Mouse (Mus musculus) C3H10T1/2 (cell line): ENCODE measurements around the gene Lta. TPM values are rescaled to one million over a fixed set of nuclear protein-coding genes. Genes with fewer than 3 reads are reported as not detected.

ENCODE experiments used
- polyA plus RNA-seq, 2 experiments: library from polyadenylated mRNA; unstranded; fragments of >200 nt; fragmentation: generic; extraction: Trizol; gene quantifications; one replicate each; pipeline ENCODE4 v1.2.1; 2012; ENCODE audit warnings: missing spikeins in 2 of 2

Lta gene
- under 1 TPM; 0.12 to 0.13 TPM for polyA plus RNA-seq

DNA sequence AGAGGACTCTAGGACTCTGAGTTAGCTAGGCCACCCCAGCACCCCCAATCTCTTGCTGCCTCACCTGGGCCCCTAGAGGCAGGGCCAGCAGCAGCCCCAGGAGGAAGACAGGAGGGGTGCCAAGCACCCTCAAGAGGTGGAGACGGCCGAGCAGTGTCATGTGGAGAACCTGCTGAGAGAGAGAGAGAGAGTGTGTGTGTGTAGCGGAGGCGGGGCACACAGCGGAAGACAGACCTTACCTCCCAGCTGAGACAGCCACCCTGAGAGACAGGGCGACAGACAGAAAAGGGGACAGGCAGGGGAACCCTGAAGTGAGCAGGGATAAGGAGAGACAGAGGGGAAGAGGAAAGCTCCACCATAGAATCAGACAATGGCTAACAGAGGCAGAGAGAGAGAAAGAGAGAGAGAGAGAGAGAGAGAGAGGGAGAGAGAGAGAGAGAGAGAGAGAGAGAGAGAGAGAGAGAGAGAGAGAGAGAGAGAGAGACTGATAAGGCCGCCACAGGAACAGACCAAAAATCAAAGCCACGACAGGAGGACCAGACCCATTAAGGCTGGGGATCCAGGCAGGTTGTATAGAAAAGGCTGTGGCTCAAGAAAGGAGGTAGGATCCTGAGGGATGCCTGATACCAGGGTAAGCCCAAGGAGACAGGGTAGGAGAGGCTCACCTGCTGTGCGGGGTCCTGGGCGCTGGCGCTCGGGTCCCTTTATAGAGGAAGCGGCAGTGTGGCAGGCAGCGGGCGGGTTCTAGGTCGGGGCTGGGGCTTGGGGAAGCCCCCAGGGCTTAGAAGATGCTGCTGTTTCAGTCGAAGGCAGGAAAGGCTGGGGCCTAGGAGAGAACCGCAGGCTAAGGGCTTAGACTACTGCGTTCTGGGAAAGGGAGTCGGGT, at the start of gene Lta:
Gene Lta (minus strand): TSS at position 858 of the 886 bp plus-strand sequence.

DNA sequence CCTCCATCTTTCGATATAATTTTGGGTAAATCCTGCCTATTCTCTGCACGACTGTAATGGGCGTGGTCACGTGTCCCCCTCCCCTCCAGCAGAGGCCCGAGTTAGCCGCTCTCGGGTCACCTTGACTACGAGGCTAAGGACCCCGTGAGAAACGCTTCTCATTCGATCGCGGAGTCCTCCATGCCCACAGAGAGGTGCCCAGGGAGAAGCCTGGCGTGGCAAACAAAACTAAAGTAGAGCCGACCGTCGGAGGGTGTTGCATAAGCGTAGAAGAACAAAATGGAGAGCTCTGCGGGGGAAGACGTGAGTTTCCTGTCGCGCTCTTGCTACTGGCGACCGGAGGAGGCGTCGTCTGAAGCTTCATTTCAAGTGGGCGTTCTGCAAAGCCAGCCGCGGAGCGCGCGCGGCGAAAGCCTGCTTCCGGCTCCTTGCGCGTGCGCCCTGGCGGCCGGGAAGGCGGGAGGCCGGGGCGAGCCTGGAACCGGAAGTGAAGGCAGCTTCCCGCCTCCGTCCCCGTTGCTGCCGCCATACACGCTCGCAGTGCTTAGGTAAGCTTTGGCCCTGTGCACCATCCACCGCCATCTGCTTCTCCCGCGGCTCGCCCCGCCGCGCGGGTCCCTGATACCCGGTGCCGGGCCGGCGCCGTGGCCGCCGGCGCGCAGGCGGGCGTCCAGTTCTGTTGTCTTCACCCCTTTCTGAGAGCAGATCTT, 36.3 kb upstream of the Lta start, which contains the start of gene Ddx39b:
Gene Ddx39b (plus strand): TSS at position 442 of the 710 bp plus-strand sequence.

DNA sequence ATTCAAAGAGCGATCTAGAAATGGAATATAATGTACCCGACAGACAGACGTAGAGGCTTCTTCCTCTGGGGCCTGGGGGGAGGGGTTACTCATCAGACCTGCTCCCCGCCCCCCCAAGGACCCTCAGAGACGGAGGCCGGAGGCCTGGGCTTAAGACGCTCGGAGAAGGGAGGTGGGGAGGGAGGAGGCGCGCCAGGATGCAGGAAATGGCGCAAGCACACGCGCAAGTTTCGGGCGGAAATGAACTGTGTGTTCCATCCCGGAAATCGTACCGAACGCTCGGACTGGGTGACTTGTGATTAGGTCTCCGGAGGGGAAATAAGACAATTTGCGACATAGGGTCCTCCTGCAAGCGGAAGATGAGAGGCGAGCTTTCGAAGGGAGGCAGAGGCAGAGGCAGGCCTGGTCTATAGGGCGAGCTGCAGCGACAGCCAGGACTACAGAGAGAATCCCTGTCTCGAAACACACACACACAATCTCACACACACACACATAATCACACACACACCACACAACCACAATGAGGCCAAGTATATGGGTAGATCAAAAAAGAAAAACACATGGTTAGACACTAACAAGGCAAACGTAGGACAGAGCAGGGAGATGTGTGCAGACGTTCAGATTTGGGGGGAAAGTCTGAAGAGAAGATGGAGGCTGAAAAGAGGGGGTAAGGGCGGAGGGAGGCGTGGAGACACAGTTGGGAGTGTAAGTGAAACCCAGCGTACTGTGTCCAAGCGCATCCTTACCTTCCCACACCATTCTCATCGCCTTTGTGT, 30.7 kb upstream of the Lta start, which contains the start of gene Nfkbil1:
Gene Nfkbil1 (minus strand): TSS at position 179 of the 776 bp plus-strand sequence.

DNA sequence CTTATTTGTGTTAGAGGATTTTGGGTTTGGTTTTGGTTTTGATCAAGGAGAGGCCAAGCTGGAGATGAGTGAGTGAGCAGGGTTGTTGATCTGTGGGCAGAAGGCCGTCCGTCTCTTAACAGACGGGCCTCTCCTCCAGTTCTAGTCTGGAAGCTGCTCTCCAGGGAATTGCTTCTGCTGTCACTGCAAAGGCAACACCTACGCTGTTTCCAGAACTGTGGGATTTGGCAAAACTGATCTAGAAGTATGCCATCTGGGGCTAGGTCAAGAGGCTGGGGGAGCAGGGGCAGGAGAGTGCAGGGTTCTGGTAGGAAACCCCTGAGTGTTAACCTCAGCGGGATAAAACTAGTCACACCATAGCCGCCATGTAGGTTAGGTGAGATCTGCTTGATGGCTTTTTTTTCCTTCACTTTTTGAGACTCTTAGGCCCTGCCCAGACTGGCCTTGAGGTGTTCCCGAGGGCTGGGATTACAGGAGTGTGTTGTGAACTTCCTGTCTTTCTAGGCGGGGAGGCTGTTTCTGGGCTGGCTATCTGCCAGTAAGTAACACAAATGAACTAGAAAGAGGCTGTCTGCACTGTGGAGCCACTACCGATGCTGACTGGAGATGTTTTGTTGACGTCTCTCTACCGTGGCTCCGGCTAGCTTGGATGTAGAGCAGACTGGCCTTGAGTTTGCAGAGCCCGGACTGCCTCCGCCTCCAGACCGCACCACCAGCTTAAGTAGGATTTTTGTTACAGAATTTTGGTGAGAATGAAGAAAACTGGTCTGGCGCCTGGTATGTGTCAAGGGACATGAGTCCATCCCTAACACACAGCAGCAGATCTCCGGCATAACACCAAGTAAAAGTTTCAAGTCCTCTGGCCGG, 28.2 kb upstream of the Lta start, which contains the start of gene Atp6v1g2:
Gene Atp6v1g2 (plus strand): TSS at position 547 of the 867 bp plus-strand sequence.

DNA sequence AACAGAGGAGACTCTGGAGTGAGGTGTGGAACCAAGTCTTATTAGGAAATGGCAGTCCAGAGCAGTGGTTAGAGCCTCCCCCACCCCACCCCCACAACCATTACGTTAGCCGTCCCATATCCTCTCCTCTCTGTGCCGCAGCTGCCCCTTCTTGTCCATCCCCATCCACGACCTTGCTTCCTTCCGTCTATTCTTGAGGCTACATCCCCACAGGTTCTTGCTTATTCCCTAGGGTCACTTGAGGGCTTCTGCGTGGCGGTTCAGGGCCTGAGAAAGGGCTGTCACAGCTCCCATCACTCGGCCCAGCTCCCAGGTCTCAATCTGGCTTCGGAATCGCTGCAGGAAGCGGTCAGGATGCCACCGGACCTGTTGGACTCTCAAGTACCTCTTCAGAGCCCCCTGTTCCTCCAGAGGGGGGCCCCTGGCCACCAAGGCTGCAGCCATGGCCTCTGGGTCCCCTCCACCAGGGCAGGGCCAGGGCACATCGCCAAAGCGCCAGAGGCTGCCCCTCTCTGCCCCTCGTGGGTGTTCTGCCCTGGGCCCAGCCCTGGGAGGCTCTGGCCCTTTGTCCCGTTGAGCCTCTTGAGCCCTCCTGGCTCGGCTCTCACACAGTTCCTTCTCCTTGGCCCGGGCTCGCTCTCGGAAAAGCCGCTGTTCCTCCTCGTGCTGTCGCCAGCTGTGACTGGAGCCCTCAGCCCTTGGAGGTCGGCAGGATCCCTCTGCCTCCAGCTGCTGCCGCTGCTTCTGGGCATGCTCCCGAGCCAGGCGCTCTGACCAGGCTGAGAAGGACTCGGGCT, 15.2 kb upstream of the Lta start, which contains the start of gene Gm16181:
Gene Gm16181 (plus strand): TSS at position 679 of the 797 bp plus-strand sequence.

DNA sequence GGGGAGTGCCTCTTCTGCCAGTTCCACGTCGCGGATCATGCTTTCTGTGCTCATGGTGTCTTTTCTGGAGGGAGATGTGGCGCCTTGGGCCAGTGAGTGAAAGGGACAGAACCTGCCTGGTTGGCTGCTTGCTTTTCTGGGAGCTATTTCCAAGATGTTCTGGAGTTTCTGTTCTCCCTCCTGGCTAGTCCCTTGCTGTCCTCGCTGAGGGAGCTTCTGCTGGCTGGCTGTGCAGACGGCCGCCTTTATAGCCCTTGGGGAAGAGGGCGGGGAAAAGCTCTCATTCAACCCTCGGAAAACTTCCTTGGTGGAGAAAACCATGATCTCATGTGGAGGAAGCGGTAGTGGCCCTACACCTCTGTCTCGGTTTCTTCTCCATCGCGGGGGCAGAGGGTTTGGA, 3.4 kb downstream of the Lta start, which contains the start of gene Tnf:
Gene Tnf (minus strand): TSS at position 221 of the 400 bp plus-strand sequence.

DNA sequence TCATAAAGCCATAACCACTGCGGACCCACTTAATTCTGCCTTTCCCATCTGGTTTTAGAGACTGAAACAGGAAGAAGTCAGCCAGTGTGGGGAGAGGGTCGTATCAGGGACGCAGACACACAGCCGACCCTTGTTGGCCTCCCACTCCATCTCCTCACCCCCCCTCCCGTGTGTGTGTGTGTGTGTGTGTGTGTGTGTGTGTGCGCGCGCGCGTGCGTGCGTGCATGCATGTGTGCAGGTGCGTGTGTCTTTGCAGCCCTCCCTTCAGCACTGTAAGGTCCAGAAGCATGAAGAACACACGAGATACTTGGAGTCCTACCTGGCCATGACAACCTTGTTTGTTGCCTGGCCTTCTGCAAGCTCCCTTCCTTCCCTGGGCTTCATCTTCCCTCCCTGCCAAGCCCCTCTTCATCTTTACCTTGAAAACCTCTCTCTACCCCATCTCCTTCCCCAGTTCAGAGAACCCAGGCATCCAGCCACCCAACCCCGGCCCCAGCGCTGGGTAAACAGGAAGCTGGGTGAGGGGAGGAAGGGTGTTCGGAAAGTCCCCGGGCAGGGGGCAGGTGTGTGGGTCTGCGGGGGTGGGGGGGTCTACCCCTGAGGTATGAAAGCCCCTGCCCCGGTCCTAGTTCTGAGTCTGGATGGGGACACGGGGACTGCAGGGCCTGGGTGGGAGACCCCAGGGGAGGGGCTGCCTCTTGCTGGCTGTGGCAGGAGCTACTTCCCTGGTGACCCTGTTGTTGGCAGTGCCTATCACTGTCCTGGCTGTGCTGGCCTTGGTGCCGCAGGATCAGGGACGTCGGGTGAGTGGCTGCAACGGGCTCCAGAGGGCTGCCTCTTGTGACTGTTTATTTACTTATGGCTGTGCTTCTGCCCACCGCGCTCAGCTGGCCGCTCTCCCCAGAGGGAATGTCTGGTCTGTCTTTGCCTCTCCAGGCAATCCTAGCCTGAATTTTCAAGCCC, 11.0 kb downstream of the Lta start, which contains the start of gene Ltb:
Gene Ltb (plus strand): TSS at position 559 of the 963 bp plus-strand sequence.

DNA sequence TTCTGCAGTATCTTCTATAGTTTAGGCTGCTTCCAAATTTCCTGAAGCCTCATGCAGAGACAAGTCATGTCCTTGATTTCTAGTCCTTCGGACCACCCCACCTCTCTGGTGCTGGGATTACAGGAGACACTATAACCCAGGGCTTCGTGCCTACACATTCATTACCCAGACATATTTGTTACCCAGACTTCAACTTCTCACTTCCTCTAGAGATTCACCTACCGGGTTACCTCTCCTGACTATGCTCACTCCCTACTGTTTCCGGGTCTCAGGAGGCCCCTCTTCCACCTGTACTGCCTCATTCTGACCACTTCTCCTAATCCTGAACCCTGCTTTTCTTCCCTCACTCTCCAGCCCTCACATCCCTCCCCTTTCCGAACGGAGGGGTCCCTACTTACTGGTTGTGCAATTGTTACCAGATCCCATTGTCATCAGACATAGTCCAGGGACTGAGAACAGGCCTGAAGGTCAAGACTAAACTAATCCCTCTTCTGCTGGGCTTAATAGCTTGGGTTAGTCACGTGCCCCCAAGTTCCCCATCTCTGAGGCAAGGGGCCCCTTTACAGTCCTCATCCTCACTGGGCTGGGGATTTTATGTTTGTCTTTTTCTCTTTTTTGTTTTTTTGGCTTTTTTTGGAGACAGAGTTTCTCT, 17.1 kb downstream of the Lta start, which contains the start of gene Lst1:
Gene Lst1 (minus strand): TSS at position 481 of the 652 bp plus-strand sequence.

DNA sequence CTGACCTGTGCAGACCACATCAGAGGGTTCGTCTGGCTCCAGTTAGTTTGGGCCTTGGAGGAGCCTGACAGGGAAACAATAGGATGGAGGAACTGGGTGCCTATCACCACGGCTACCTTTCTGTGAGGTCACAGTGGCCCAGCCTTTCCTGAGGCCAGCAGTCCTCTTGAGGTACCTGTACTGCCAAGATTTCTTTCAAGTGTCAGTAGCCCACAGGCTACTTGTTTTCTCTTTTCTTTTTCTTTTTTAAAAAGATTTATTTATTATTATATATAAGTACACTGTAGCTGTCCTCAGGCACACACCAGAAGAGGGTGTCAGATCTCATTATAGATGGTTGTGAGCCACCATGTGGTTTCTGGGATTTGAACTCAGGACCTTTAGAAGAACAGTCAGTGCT, 29.2 kb downstream of the Lta start, which contains the start of gene Aif1:
Gene Aif1 (minus strand): TSS at position 101 of the 400 bp plus-strand sequence.

DNA sequence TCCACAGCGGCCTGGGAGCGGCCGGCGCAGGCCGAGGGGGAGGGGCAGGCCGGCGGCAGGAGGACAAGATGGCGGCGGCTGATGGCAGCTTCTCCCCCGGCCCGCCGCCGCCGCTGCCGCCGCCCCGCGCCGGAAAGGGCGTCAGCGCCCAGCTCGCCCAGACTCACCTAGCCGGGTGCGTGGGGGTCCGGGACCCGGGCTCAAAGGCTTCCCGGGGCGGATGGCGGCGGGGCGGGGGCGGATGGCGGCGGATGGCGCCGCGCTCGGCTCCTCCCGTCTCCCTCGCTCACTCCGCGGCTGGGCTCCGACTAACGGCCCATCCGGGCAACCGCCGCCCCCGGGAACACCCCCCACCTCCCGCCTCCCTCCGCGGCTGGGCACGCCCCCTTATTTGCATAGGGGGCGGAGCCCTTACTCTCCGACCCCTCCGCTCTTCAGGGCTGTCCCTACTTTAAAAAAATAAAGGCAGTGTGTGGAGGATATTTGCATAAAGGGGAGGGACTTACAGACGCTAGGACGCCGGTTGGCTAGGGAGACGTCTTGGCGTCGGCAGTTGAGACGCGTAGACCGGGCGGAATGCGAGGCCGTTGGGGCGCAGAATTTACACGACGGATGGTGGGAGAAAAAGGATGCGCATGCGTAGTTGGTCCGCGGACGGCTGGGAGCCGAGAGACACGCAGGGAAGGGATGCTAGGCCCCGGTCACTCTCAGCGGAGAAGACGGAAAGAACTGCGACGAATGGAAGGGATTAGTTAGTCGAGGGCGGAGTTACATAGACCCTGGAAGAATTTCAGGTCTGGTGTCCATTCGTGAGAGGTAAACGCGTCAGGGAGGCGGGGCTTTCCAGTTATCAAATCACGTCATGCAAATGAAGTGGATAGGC, 40.3 kb downstream of the Lta start, which contains the start of gene Prrc2a:
Gene Prrc2a (minus strand): TSS at position 330 of the 883 bp plus-strand sequence.

Other genes with a start within 250 kb of the Lta start
- 10 to 100 TPM in 1 of 2 experiments, 1 to 10 TPM in 1; 5.1 to 34.0 TPM for gene Hspa1b, start 246.1 kb downstream of the Lta start, polyA plus RNA-seq
- gene Gm20481, start 235.4 kb downstream of the Lta start, polyA plus RNA-seq, result not detected
- under 1 TPM; 0.08 to 0.32 TPM for gene Hspa1a, start 233.2 kb downstream of the Lta start, polyA plus RNA-seq
- 1 to 10 TPM in 1 of 2 experiments, under 1 TPM in 1; 0.16 to 1.9 TPM for gene Hspa1l, start 232.6 kb downstream of the Lta start, polyA plus RNA-seq
- 100 to 1,000 TPM in 1 of 2 experiments, 10 to 100 TPM in 1; 85.9 to 302 TPM for gene Lsm2, start 223.5 kb downstream of the Lta start, polyA plus RNA-seq
- gene Vars, start 204.4 kb downstream of the Lta start, polyA plus RNA-seq, result 100 to 1,000 TPM; 118 to 278 TPM
- under 1 TPM; 0.02 to 0.09 TPM for gene Vwa7, start 188.8 kb downstream of the Lta start, polyA plus RNA-seq
- gene Sapcd1, start 177.3 kb downstream of the Lta start, polyA plus RNA-seq, result 1 to 10 TPM in 1 of 2 experiments, under 1 TPM in 1; 0.81 to 2.6 TPM
- 1 to 10 TPM; 2.2 to 3.3 TPM for gene Msh5, start 158.6 kb downstream of the Lta start, polyA plus RNA-seq
- gene Clic1, start 155.4 kb downstream of the Lta start, polyA plus RNA-seq, result 100 to 1,000 TPM; 603 to 758 TPM
- 100 to 1,000 TPM in 1 of 2 experiments, 10 to 100 TPM in 1; 66.2 to 309 TPM for gene Ddah2, start 146.3 kb downstream of the Lta start, polyA plus RNA-seq
- 1 to 10 TPM in 1 of 2 experiments, under 1 TPM in 1; 0.11 to 1.9 TPM for gene Ly6g6c, start 140.0 kb downstream of the Lta start, polyA plus RNA-seq
- under 1 TPM in 1 of 2 experiments, not detected in 1; 0.14 TPM for gene Mpig6b, start 139.2 kb downstream of the Lta start, polyA plus RNA-seq
- gene Ly6g6e, start 128.4 kb downstream of the Lta start, polyA plus RNA-seq, result not detected
- gene Ly6g6d, start 127.3 kb downstream of the Lta start, polyA plus RNA-seq, result not detected
- not detected for gene Ly6g6f, start 119.7 kb downstream of the Lta start, polyA plus RNA-seq
- gene Abhd16a, start 116.1 kb downstream of the Lta start, polyA plus RNA-seq, result 100 to 1,000 TPM in 1 of 2 experiments, 10 to 100 TPM in 1; 38.3 to 112 TPM
- not detected for gene Ly6g5c, start 97.1 kb downstream of the Lta start, polyA plus RNA-seq
- under 1 TPM; 0.12 to 0.45 TPM for gene Ly6g5b, start 89.9 kb downstream of the Lta start, polyA plus RNA-seq
- gene Gpank1, start 83.9 kb downstream of the Lta start, polyA plus RNA-seq, result 10 to 100 TPM; 21.2 to 31.6 TPM
- gene Csnk2b, start 83.3 kb downstream of the Lta start, polyA plus RNA-seq, result 100 to 1,000 TPM; 326 to 608 TPM
- 10 to 100 TPM in 1 of 2 experiments, 1 to 10 TPM in 1; 6.0 to 17.0 TPM for gene D17H6S53E, start 79.0 kb downstream of the Lta start, polyA plus RNA-seq
- under 1 TPM in 1 of 2 experiments, not detected in 1; 0.44 TPM for gene Apom, start 73.3 kb downstream of the Lta start, polyA plus RNA-seq
- 100 to 1,000 TPM; 261 to 413 TPM for gene Bag6, start 70.2 kb downstream of the Lta start, polyA plus RNA-seq
- gene Prrc2a, start 40.5 kb downstream of the Lta start, polyA plus RNA-seq, result 100 to 1,000 TPM; 216 to 365 TPM
- gene Aif1, start 29.3 kb downstream of the Lta start, polyA plus RNA-seq, result under 1 TPM in 1 of 2 experiments, not detected in 1; 0.47 TPM
- 10 to 100 TPM in 1 of 2 experiments, 1 to 10 TPM in 1; 1.9 to 10.8 TPM for gene Lst1, start 16.9 kb downstream of the Lta start, polyA plus RNA-seq
- under 1 TPM; 0.05 to 0.06 TPM for gene Ltb, start 10.9 kb downstream of the Lta start, polyA plus RNA-seq
- gene Tnf, start 3.3 kb downstream of the Lta start, polyA plus RNA-seq, result not detected
- gene Gm16181, start 15.5 kb upstream of the Lta start, polyA plus RNA-seq, result under 1 TPM in 1 of 2 experiments, not detected in 1; 0.20 TPM
- 1 to 10 TPM; 1.8 to 4.6 TPM for gene Atp6v1g2, start 28.3 kb upstream of the Lta start, polyA plus RNA-seq
- gene Nfkbil1, start 30.4 kb upstream of the Lta start, polyA plus RNA-seq, result 10 to 100 TPM; 26.9 to 35.6 TPM
- gene Ddx39b, start 36.4 kb upstream of the Lta start, polyA plus RNA-seq, result 100 to 1,000 TPM; 295 to 318 TPM
- gene H2-D1, start 57.4 kb upstream of the Lta start, polyA plus RNA-seq, result 10 to 100 TPM; 15.2 to 43.8 TPM
- 1 to 10 TPM; 1.8 to 5.9 TPM for gene H2-Q1, start 115.1 kb upstream of the Lta start, polyA plus RNA-seq
- under 1 TPM in 1 of 2 experiments, not detected in 1; 0.05 TPM for gene H2-Q2, start 136.9 kb upstream of the Lta start, polyA plus RNA-seq
- 10 to 100 TPM in 1 of 2 experiments, under 1 TPM in 1; 0.61 to 14.6 TPM for gene H2-Q4, start 174.3 kb upstream of the Lta start, polyA plus RNA-seq
- gene H2-Q6, start 219.5 kb upstream of the Lta start, polyA plus RNA-seq, result under 1 TPM in 1 of 2 experiments, not detected in 1; 0.05 TPM
- gene H2-Q7, start 233.8 kb upstream of the Lta start, polyA plus RNA-seq, result under 1 TPM; 0.05 to 0.31 TPM